Comparison of ENCODE assay signal across 8 mouse cellular contexts in genomic region chr10:80931153-80931671, GRCm38 (mm10). TPM values are rescaled to one million over a fixed set of nuclear protein-coding genes. Genes with fewer than 3 reads are reported as not detected.
DNase-seq lines count a peak whose midpoint lies in the region; ATAC-seq and TF ChIP-seq lines count a peak whose summit lies in the region.

No protein-coding gene starts in this region.

- peak overlapping the region; percentile 80 for H3K4me2 ChIP-seq in forebrain, embryonic 13.5 days
- H3K4me2 ChIP-seq in lung, postnatal 0 days (replicated peaks; ENCODE audit: low read depth, low read length) = peak overlapping the region; percentile 81

- TF ChIP-seq CTCF in cerebellum, adult 2 months (IDR thresholded peaks at IDR 0.05; ENCODE audit: borderline replicate concordance, insufficient read depth, low read depth, low read length) = no peak
- no peak for TF ChIP-seq CTCF in C2C12 (IDR thresholded peaks at IDR 0.05; ENCODE audit: control insufficient read depth, insufficient read depth, insufficient read length)
- TF ChIP-seq CTCF in lung, postnatal 0 days (IDR thresholded peaks at IDR 0.05) = no peak

- H3K79me3 ChIP-seq in C2C12 (ENCODE audit: low read depth) = peaks cover 9% of the 10 kb centered on the region

- ATAC-seq in forebrain, embryonic 13.5 days = no peak
- no peak for ATAC-seq in lung, postnatal 0 days

- DNase-seq in cerebellum, adult 2 months = peak; percentile 58 to 71
- no peak for DNase-seq in cerebellum, adult 11 months
- DNase-seq in induced T-regulatory cell, adult 2 months (ENCODE audit: low read depth) = peak; percentile 61
- peak; percentile 12 for DNase-seq in lung, postnatal 0 days (ENCODE audit: low spot score)
- DNase-seq in layer of hippocampus, postnatal 25 days (ENCODE audit: extremely low spot score in 1 of 2, low spot score in 1 of 2) = no peak
- no peak for DNase-seq in urinary bladder, postnatal 4 days (ENCODE audit: low spot score in 2 of 2)

- H3K36me3 ChIP-seq in C2C12 (ENCODE audit: control insufficient read depth, insufficient read depth) = peaks cover 6% of the 10 kb centered on the region
- no peaks in the 10 kb centered on the region for H3K36me3 ChIP-seq in forebrain, embryonic 13.5 days (ENCODE audit: poor library complexity, severe bottlenecking)
- H3K36me3 ChIP-seq in lung, postnatal 0 days (ENCODE audit: insufficient read depth, low read length) = no peaks in the 10 kb centered on the region

- no peaks in the 10 kb centered on the region for H3K27me3 ChIP-seq in cerebellum, adult 2 months (ENCODE audit: control insufficient read depth, insufficient read depth, low read length)
- H3K27me3 ChIP-seq in C2C12 (ENCODE audit: control insufficient read depth, insufficient read depth, insufficient read length) = no peaks in the 10 kb centered on the region
- H3K27me3 ChIP-seq in forebrain, embryonic 13.5 days = peaks cover 61% of the 10 kb centered on the region
- no peaks in the 10 kb centered on the region for H3K27me3 ChIP-seq in lung, postnatal 0 days (replicated peaks; ENCODE audit: insufficient read depth, low read length)

- TF ChIP-seq POLR2A in cerebellum, adult 2 months (IDR thresholded peaks at IDR 0.05; ENCODE audit: borderline replicate concordance, insufficient read depth, low read length) = no peak

- H3K79me2 ChIP-seq in C2C12 (ENCODE audit: control insufficient read depth, insufficient read depth) = peaks cover 19% of the 10 kb centered on the region

- H3K4me1 ChIP-seq in cerebellum, adult 2 months (ENCODE audit: control insufficient read depth, insufficient read depth, low read length) = peaks cover 23% of the 10 kb centered on the region; the same call in 1 of the 2 replicates
- peaks cover 68% of the 10 kb centered on the region for H3K4me1 ChIP-seq in forebrain, embryonic 13.5 days
- H3K4me1 ChIP-seq in lung, postnatal 0 days (ENCODE audit: insufficient read depth, low read depth, low read length) = peaks cover 28% of the 10 kb centered on the region

- peak overlapping the region; percentile 61; the same call in 1 of the 2 replicates for H3K9ac ChIP-seq in forebrain, embryonic 13.5 days
- peak overlapping the region; percentile 86 for H3K9ac ChIP-seq in lung, postnatal 0 days (replicated peaks; ENCODE audit: low read depth)

- WGBS in cerebellum, adult 2 months = 4% methylated on average over 14 of the region's 14 CpGs
- WGBS in forebrain, embryonic 13.5 days = 3% methylated on average over 11 of the region's 14 CpGs
- WGBS in lung, postnatal 0 days = 11% methylated on average over 11 of the region's 14 CpGs

- peak overlapping the region; percentile 65; the same call in 1 of the 2 replicates for H3K27ac ChIP-seq in cerebellum, adult 2 months (ENCODE audit: insufficient read depth, low read length)
- H3K27ac ChIP-seq in forebrain, embryonic 13.5 days = no peak overlapping the region
- 0 out of 2 replicates have a peak overlapping the region, but pooled peaks have one; percentile 43 for H3K27ac ChIP-seq in lung, postnatal 0 days (ENCODE audit: low read length)

- H3ac ChIP-seq in C2C12 (ENCODE audit: control insufficient read depth, insufficient read length, low read depth) = peak overlapping the region; percentile 80

- peak overlapping the region; percentile 96 for H3K4me3 ChIP-seq in cerebellum, adult 2 months (replicated peaks; ENCODE audit: insufficient read depth, low read depth, low read length)
- H3K4me3 ChIP-seq in C2C12 (ENCODE audit: insufficient read depth, poor library complexity, severe bottlenecking) = peak overlapping the region; percentile 95
- H3K4me3 ChIP-seq in forebrain, embryonic 13.5 days = peak overlapping the region; percentile 42
- peak overlapping the region; percentile 88 for H3K4me3 ChIP-seq in lung, postnatal 0 days (ENCODE audit: low read depth, low read length)

- no peak for TF ChIP-seq EP300 in lung, postnatal 0 days (IDR thresholded peaks at IDR 0.05)

- H3K9me3 ChIP-seq in forebrain, embryonic 13.5 days (replicated peaks) = no peaks in the 10 kb centered on the region
- no peaks in the 10 kb centered on the region for H3K9me3 ChIP-seq in lung, postnatal 0 days (ENCODE audit: low read length)

TF ChIP-seq in C2C12, 6 proteins besides CTCF, POLR2A, EP300 and RAD21:
- TF ChIP-seq CEBPB (IDR thresholded peaks at IDR 0.05; ENCODE audit: low read depth) (no peak), MAX (IDR thresholded peaks at IDR 0.05) (no peak), FOSL1 (IDR thresholded peaks at IDR 0.05; ENCODE audit: insufficient read depth, low read length, poor library complexity, severe bottlenecking) (no peak), MYOG (IDR thresholded peaks at IDR 0.05; ENCODE audit: control insufficient read depth, extremely low read depth, insufficient read length) (no peak), USF1 (IDR thresholded peaks at IDR 0.05; ENCODE audit: low read depth) (no peak), MYOD1 (IDR thresholded peaks at IDR 0.05; ENCODE audit: control insufficient read depth, insufficient read length, low read depth) (no peak)

RNA-seq across cellular contexts. Expression of gene Gadd45b, which starts 1.3 kb away (rescaled TPM):
- polyA plus RNA-seq in cerebellum, adult 2 months (2012; rRNA removed) = 30.6 and 33.3 TPM in 2 replicates
- polyA plus RNA-seq in C2C12 (2012; fragmentation: generic; extraction: Trizol) = 37.2 TPM
- polyA plus RNA-seq in forebrain, embryonic 13.5 days (2015; fragmentation: Nextera tagmentation; extraction: Ambion mirVana) = 4.9 and 5.1 TPM in 2 replicates
- polyA plus RNA-seq in lung, postnatal 0 days (2015; fragmentation: Nextera tagmentation; extraction: Ambion mirVana) = 131 and 145 TPM in 2 replicates
- total RNA-seq in layer of hippocampus, postnatal 25 days (2021) = 10 to 100 TPM; 15.0 to 16.7 TPM

RNA-seq across cellular contexts. Expression of gene Lmnb2, which starts 13.2 kb away (rescaled TPM):
- polyA plus RNA-seq in cerebellum, adult 2 months (2012; rRNA removed) = 39.0 and 42.8 TPM in 2 replicates
- 66.4 TPM for polyA plus RNA-seq in C2C12 (2012; fragmentation: generic; extraction: Trizol)
- polyA plus RNA-seq in forebrain, embryonic 13.5 days (2015; fragmentation: Nextera tagmentation; extraction: Ambion mirVana) = 54.0 and 54.9 TPM in 2 replicates
- polyA plus RNA-seq in lung, postnatal 0 days (2015; fragmentation: Nextera tagmentation; extraction: Ambion mirVana) = 6.9 and 7.3 TPM in 2 replicates
- 10 to 100 TPM; 17.5 to 19.6 TPM for total RNA-seq in layer of hippocampus, postnatal 25 days (2021)

RNA-seq across cellular contexts. Expression of gene Timm13, which starts 30.4 kb away (rescaled TPM):
- polyA plus RNA-seq in cerebellum, adult 2 months (2012; rRNA removed) = 208 and 217 TPM in 2 replicates
- polyA plus RNA-seq in C2C12 (2012; fragmentation: generic; extraction: Trizol) = 263 TPM
- 356 and 364 TPM in 2 replicates for polyA plus RNA-seq in forebrain, embryonic 13.5 days (2015; fragmentation: Nextera tagmentation; extraction: Ambion mirVana)
- polyA plus RNA-seq in lung, postnatal 0 days (2015; fragmentation: Nextera tagmentation; extraction: Ambion mirVana) = 211 and 233 TPM in 2 replicates
- 100 to 1,000 TPM; 145 to 167 TPM for total RNA-seq in layer of hippocampus, postnatal 25 days (2021)

RNA-seq across cellular contexts. Expression of gene Tmprss9, which starts 59.6 kb away (rescaled TPM):
- polyA plus RNA-seq in cerebellum, adult 2 months (2012; rRNA removed) = 0.41 and 0.74 TPM in 2 replicates
- 0.02 TPM for polyA plus RNA-seq in C2C12 (2012; fragmentation: generic; extraction: Trizol)
- polyA plus RNA-seq in forebrain, embryonic 13.5 days (2015; fragmentation: Nextera tagmentation; extraction: Ambion mirVana) = 0.13 and 0.14 TPM in 2 replicates
- polyA plus RNA-seq in lung, postnatal 0 days (2015; fragmentation: Nextera tagmentation; extraction: Ambion mirVana) = 0.04 TPM in 1 of 2 replicates, not detected in the other
- total RNA-seq in layer of hippocampus, postnatal 25 days (2021) = under 1 TPM; 0.40 to 0.62 TPM

Comparison
In these comparisons a context has a peak if more than half of its experiments do, and no peak if none do; other contexts are left out.
1. DNase-seq: peak in cerebellum, adult 2 months (2 of 2), induced T-regulatory cell, adult 2 months (single experiment) and lung, postnatal 0 days (single experiment); none in cerebellum, adult 11 months (single experiment), layer of hippocampus, postnatal 25 days (0 of 2) and urinary bladder, postnatal 4 days (0 of 2).
2. H3K4me3 ChIP-seq: peak in every context shown above with its lines; median percentile 96 in cerebellum, adult 2 months; 95 in C2C12; 88 in lung, postnatal 0 days; 42 in forebrain, embryonic 13.5 days.